Mouse (Mus musculus) forebrain, embryonic 15.5 days (tissue): ENCODE data around the gene Tgif2. TPM values are rescaled to one million over a fixed set of nuclear protein-coding genes. Genes with fewer than 3 reads are reported as not detected.
"Not testable (repeated sequence)": the region's sequence is repeated elsewhere in the genome, so short reads cannot be mapped to it uniquely, and the experiment has no call there.

Source experiments
- ATAC-seq: fragments of 200-750 bp; cut with Nextera tagmentation; replicated peaks from 2 replicates; pipeline ENCODE4 v1.8.0; 2017; ENCODE audit warnings: mild to moderate bottlenecking, moderate TSS enrichment, moderate library complexity
- H3K27ac ChIP-seq: fragments of 300-500 bp; sonication (generic); replicated peaks from 2 replicates; pipeline ENCODE4 v1.5.1; 2015; ENCODE audit warnings: mild to moderate bottlenecking, inconsistent platforms
- H3K27me3 ChIP-seq: fragments of 300-500 bp; sonication (generic); 2 replicates; pipeline ENCODE4 v1.6.1; 2015; ENCODE audit warnings: inconsistent platforms
- H3K36me3 ChIP-seq: fragments of 300-500 bp; sonication (generic); 2 replicates; pipeline ENCODE4 v1.6.1; 2015; ENCODE audit warnings: mild to moderate bottlenecking, inconsistent platforms
- H3K4me1 ChIP-seq: fragments of 300-500 bp; sonication (generic); 2 replicates; pipeline ENCODE4 v1.6.1; 2015; ENCODE audit warnings: inconsistent platforms
- H3K4me2 ChIP-seq: fragments of 300-500 bp; sonication (generic); replicated peaks from 2 replicates; pipeline ENCODE4 v1.6.1; 2015; ENCODE audit warnings: mild to moderate bottlenecking, inconsistent platforms
- H3K4me3 ChIP-seq: fragments of 300-500 bp; sonication (generic); 2 replicates; pipeline ENCODE4 v1.5.1; 2015; ENCODE audit warnings: mild to moderate bottlenecking, inconsistent platforms
- H3K9ac ChIP-seq: fragments of 300-500 bp; sonication (generic); replicated peaks from 2 replicates; pipeline ENCODE4 v1.6.1; 2015; ENCODE audit warnings: mild to moderate bottlenecking, inconsistent platforms
- H3K9me3 ChIP-seq: fragments of 300-500 bp; sonication (generic); 2 replicates; pipeline ENCODE4 v1.6.1; 2016; ENCODE audit warnings: inconsistent platforms
- WGBS: fragments of 180-500 bp; shearing (Covaris S2); methylation state at CpG from one replicate; pipeline ENCODE4 v1.1.7; 2015; ENCODE audit warnings: mixed read lengths; 5-methylcytosine and 5-hydroxymethylcytosine counted together
- polyA plus RNA-seq: library from polyadenylated mRNA; unstranded; fragments of >200 nt; fragmentation: Nextera tagmentation; extraction: Ambion mirVana; gene quantifications from 2 replicates; pipeline ENCODE4 v1.2.1, GENCODE M21; 2015

Gene Tgif2
- polyA plus RNA-seq, 1 experiment from 2014 or later: 42.4 TPM

GRCm38 (mm10) chr2:156901344-156901743, 61.5 kb downstream of the Tgif2 start:
- H3K27ac ChIP-seq: no peak overlapping the region
- no peak overlapping the region for H3K4me2 ChIP-seq
- 80% methylated on average over 2 of the region's 2 CpGs for WGBS
- H3K27me3 ChIP-seq: no peaks in the 10 kb centered on the region
- H3K9ac ChIP-seq: no peak overlapping the region
- no peak for ATAC-seq
- H3K4me3 ChIP-seq: no peak overlapping the region
- H3K4me1 ChIP-seq: no peaks in the 10 kb centered on the region
- no peaks in the 10 kb centered on the region for H3K36me3 ChIP-seq
- no peaks in the 10 kb centered on the region for H3K9me3 ChIP-seq

GRCm38 (mm10) chr2:156901883-156902282, 62.1 kb downstream of the Tgif2 start:
- ATAC-seq: no peak
- no peaks in the 10 kb centered on the region for H3K36me3 ChIP-seq
- no peaks in the 10 kb centered on the region for H3K4me1 ChIP-seq

GRCm38 (mm10) chr2:156902411-156902810, 62.6 kb downstream of the Tgif2 start:
- not testable (repeated sequence) for H3K4me2 ChIP-seq, H3K9me3 ChIP-seq, H3K4me1 ChIP-seq, H3K27me3 ChIP-seq, H3K4me3 ChIP-seq, H3K36me3 ChIP-seq, H3K9ac ChIP-seq, H3K27ac ChIP-seq, ATAC-seq
- 85% methylated on average over 4 of the region's 4 CpGs for WGBS

More at GRCm38 (mm10) chr2:156901883-156902282, 62.1 kb downstream of the Tgif2 start:
- no peaks in the 10 kb centered on the region for H3K9me3 ChIP-seq
- H3K27me3 ChIP-seq: no peaks in the 10 kb centered on the region
- H3K4me2 ChIP-seq: no peak overlapping the region
- H3K4me3 ChIP-seq: no peak overlapping the region
- 80% methylated on average over 6 of the region's 6 CpGs for WGBS
- H3K27ac ChIP-seq: no peak overlapping the region
- no peak overlapping the region for H3K9ac ChIP-seq

DNA sequence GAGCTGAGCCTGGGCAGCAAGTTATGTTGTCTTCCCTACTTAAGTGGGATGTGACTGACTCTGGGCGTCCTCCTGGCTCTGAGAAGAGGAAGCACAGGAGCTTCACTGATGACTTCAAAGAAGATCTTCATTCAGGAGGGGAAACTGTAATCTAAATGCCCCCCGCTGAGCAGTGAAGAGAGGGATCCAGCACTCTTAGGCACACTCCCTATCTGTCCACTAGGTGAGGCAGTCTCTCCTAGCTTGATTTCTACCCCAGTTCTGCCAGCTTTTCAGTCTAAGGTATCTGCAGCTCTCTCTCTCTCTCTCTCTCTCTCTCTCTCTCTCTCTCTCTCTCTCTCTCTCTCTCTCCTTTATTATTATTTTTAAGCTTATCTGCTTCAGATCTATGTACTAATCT, 63.6 kb downstream of the Tgif2 start:
- no peak for ATAC-seq
- H3K9me3 ChIP-seq: no peaks in the 10 kb centered on the region
- H3K9ac ChIP-seq: no peak overlapping the region
- no peaks in the 10 kb centered on the region for H3K4me1 ChIP-seq
- 39% methylated on average over 2 of the region's 2 CpGs for WGBS
- H3K4me3 ChIP-seq: no peak overlapping the region
- H3K4me2 ChIP-seq: no peak overlapping the region
- no peaks in the 10 kb centered on the region for H3K27me3 ChIP-seq
- H3K36me3 ChIP-seq: no peaks in the 10 kb centered on the region
- no peak overlapping the region for H3K27ac ChIP-seq

Other genes with a start within 250 kb of the Tgif2 start
- 317 and 333 TPM in 2 replicates for gene Dlgap4, start 226.3 kb upstream of the Tgif2 start, polyA plus RNA-seq
- gene Myl9, start 64.6 kb upstream of the Tgif2 start, polyA plus RNA-seq: 32.2 and 34.2 TPM in 2 replicates
- 11.2 and 12.1 TPM in 2 replicates for gene 4930518I15Rik, start 17.9 kb downstream of the Tgif2 start, polyA plus RNA-seq
- gene Rab5if, start 23.1 kb downstream of the Tgif2 start, polyA plus RNA-seq: 144 and 145 TPM in 2 replicates
- gene Sla2, start 47.2 kb downstream of the Tgif2 start, polyA plus RNA-seq: 0.09 and 0.18 TPM in 2 replicates
- gene Ndrg3, start 152.0 kb downstream of the Tgif2 start, polyA plus RNA-seq: 121 and 123 TPM in 2 replicates
- gene Dsn1, start 167.1 kb downstream of the Tgif2 start, polyA plus RNA-seq: 21.7 and 23.1 TPM in 2 replicates
- gene Soga1, start 239.2 kb downstream of the Tgif2 start, polyA plus RNA-seq: 5.7 and 8.2 TPM in 2 replicates
- gene Tldc2, start 247.0 kb downstream of the Tgif2 start, polyA plus RNA-seq: not detected in 2 replicates